In genomic region chr7:73577888-73578421, GRCm38 (mm10) we compare ENCODE assay signal across 1 mouse cellular context.
TF ChIP-seq lines count a peak whose summit lies in the region.

No protein-coding gene starts in this region.

TF ChIP-seq in CH12.LX, 34 proteins besides CTCF, POLR2A, EP300 and RAD21 (continued from another document):
- TF ChIP-seq KAT2A (IDR thresholded peaks at IDR 0.05; ENCODE audit: insufficient replicate concordance, low read length) (no peak), E2F4 (IDR thresholded peaks at IDR 0.05; ENCODE audit: insufficient replicate concordance, low read depth, low read length) (no peak), MEF2A (IDR thresholded peaks at IDR 0.05; ENCODE audit: borderline replicate concordance, low read depth, low read length) (no peak), USF1 (IDR thresholded peaks at IDR 0.05; ENCODE audit: low read depth, low read length) (no peak), TBP (conservative IDR thresholded peaks at IDR 0.05; ENCODE audit: low read depth, low read length) (no peak), PAX5 (IDR thresholded peaks at IDR 0.05; ENCODE audit: low read length) (no peak), ZC3H11A (IDR thresholded peaks at IDR 0.05; ENCODE audit: low read depth, low read length) (no peak), NRF1 (IDR thresholded peaks at IDR 0.05; ENCODE audit: low read depth, low read length) (no peak), SMC3 (IDR thresholded peaks at IDR 0.05; ENCODE audit: low read depth, low read length) (no peak), TCF12 (IDR thresholded peaks at IDR 0.05; ENCODE audit: low read depth, low read length) (no peak), JUN (IDR thresholded peaks at IDR 0.05; ENCODE audit: insufficient read depth, low read depth, low read length) (no peak), IRF4 (IDR thresholded peaks at IDR 0.05; ENCODE audit: low read depth, low read length) (no peak), NELFE (IDR thresholded peaks at IDR 0.05; ENCODE audit: low read depth, low read length) (no peak), GABPA (IDR thresholded peaks at IDR 0.05; ENCODE audit: insufficient replicate concordance, low read depth, low read length) (no peak)
